Mouse (Mus musculus) midbrain, postnatal 0 days (tissue): ENCODE results near the gene Fcgr3. TPM values are rescaled to one million over a fixed set of nuclear protein-coding genes. Genes with fewer than 3 reads are reported as not detected.

Experiments
- ATAC-seq: fragments of 200-750 bp; cut with Nextera tagmentation; 2 replicates; pipeline ENCODE4 v1.8.0; 2017; ENCODE audit warnings: moderate number of reproducible peaks, mild to moderate bottlenecking, moderate TSS enrichment, moderate library complexity; ENCODE audit not compliant: low FRiP score
- DNase-seq: peaks from one replicate; pipeline ENCODE4 v3.0.0-alpha.2; 2015; ENCODE audit warnings: low spot score
- H3K27ac ChIP-seq: fragments of 300-500 bp; sonication (generic); 2 replicates; pipeline ENCODE4 v1.5.1; 2014; ENCODE audit warnings: low read depth, mild to moderate bottlenecking, low read length, mixed read lengths
- H3K27me3 ChIP-seq: fragments of 300-500 bp; sonication (generic); 2 replicates; pipeline ENCODE4 v1.6.1; 2014; ENCODE audit warnings: low read length, control low read depth, mixed read lengths; ENCODE audit not compliant: insufficient read depth
- H3K36me3 ChIP-seq: fragments of 300-500 bp; sonication (generic); 2 replicates; pipeline ENCODE4 v1.6.1; 2014; ENCODE audit warnings: low read length, control low read depth, mixed read lengths; ENCODE audit not compliant: insufficient read depth
- H3K4me1 ChIP-seq: fragments of 300-500 bp; sonication (generic); 2 replicates; pipeline ENCODE4 v1.6.1; 2014; ENCODE audit warnings: mild to moderate bottlenecking, control low read depth, antibody characterized with exemption, low read length, mixed read lengths; ENCODE audit not compliant: insufficient read depth
- H3K4me2 ChIP-seq: fragments of 300-500 bp; sonication (generic); 2 replicates; pipeline ENCODE4 v1.6.1; 2014; ENCODE audit warnings: low read depth, mild to moderate bottlenecking, low read length, mixed read lengths; ENCODE audit not compliant: poor library complexity, severe bottlenecking
- H3K4me3 ChIP-seq: fragments of 300-500 bp; sonication (generic); 2 replicates; pipeline ENCODE4 v1.5.1; 2014; ENCODE audit warnings: low read depth, mild to moderate bottlenecking, low read length, moderate library complexity
- H3K9ac ChIP-seq: fragments of 300-500 bp; sonication (generic); replicated peaks from 2 replicates; pipeline ENCODE4 v1.6.1; 2014; ENCODE audit warnings: mild to moderate bottlenecking, low read length, moderate library complexity, mixed read lengths; ENCODE audit not compliant: poor library complexity, severe bottlenecking
- H3K9me3 ChIP-seq: fragments of 300-500 bp; sonication (generic); 2 replicates; pipeline ENCODE4 v1.6.1; 2016; ENCODE audit warnings: low read length, control low read depth
- CTCF ChIP-seq: IDR thresholded peaks from 2 replicates; pipeline ENCODE4 v1.5.1; 2016; ENCODE audit warnings: antibody characterized with exemption, mild to moderate bottlenecking
- WGBS: fragments of 180-500 bp; shearing (Covaris S2); extraction: QIAGEN DNeasy Blood & Tissue Kit; methylation state at CpG from one replicate; pipeline ENCODE4 v1.1.7; 2014; 5-methylcytosine and 5-hydroxymethylcytosine counted together
- polyA plus RNA-seq: library from polyadenylated mRNA; unstranded; fragments of >200 nt; fragmentation: Nextera tagmentation; extraction: Ambion mirVana; gene quantifications from 2 replicates; pipeline ENCODE4 v1.2.1, GENCODE M21; 2015
- total RNA-seq: library from RNA; depleted of rRNA; stranded (reverse); fragments of >200 nt; gene quantifications from 2 replicates; pipeline ENCODE4 v1.2.3, GENCODE M21; 2014

The Fcgr3 gene
- total and polyA plus RNA-seq, 2 experiments from 2014 or later, result 14.2 to 19.8 TPM

DNA sequence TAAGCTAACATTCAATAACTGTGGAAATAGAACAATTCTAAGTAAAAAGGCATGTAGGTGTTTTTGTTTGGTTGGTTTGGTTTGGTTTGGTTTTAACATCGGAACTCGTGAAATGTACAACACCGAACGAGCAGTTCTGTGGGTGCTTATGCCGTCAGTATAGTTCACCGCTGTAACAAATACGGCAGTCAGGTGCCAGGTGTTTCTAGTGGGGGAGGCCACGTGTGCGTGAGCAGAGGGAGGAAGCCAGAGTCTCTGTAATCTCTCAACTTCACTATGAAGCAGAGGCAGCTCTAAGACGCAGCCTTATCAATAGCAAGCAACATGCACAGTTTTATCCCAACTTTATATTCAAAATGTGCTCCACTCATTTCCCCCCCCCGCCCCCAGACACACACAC is 29.1 kb downstream of the Fcgr3 start:
- ATAC-seq (no peak), DNase-seq (no peak)
- no peaks in the 10 kb centered on the region for H3K9me3 ChIP-seq
- H3K4me2 ChIP-seq, result peak overlapping the region; percentile 78
- no peak for TF ChIP-seq CTCF
- H3K27me3 ChIP-seq, result no peaks in the 10 kb centered on the region
- WGBS, result 55% methylated on average over 11 of the region's 11 CpGs
- H3K4me1 ChIP-seq, result no peaks in the 10 kb centered on the region; the same call in 1 of the 2 replicates
- no peak overlapping the region for H3K27ac ChIP-seq
- H3K36me3 ChIP-seq, result no peaks in the 10 kb centered on the region
- peak overlapping the region; percentile 59; the same call in 1 of the 2 replicates for H3K4me3 ChIP-seq
- H3K9ac ChIP-seq, result no peak overlapping the region

DNA sequence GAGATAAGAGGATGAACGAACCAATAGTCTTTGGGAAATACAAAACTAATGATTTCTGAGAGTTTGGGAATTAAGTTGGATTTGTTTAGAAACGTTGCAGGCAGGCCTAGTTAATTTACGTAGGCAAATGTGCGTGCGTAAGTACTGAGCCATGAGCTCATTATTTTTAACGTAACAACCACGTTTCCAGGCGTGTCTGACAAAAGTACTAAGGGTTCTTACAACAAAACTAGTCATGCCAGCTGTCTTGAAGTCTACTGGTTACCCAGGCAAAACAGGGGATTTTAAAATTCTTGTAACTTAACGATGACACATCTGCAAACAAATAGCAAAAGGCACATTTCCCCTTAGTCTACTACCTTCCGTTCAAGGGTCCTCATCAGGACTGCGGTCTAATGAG is 30.5 kb downstream of the Fcgr3 start:
- Histone ChIP-seq H3K36me3 (no peaks in the 10 kb centered on the region), H3K4me2 (peak overlapping the region; percentile 78), H3K4me3 (peak overlapping the region; percentile 59), H3K27ac (no peak overlapping the region), H3K9me3 (no peaks in the 10 kb centered on the region), H3K27me3 (no peaks in the 10 kb centered on the region), H3K4me1 (no peaks in the 10 kb centered on the region; the same call in 1 of the 2 replicates), H3K9ac (0 out of 2 replicates have a peak overlapping the region, but pooled peaks have one; percentile 13)
- TF ChIP-seq CTCF, result no peak
- no peak for ATAC-seq
- 4% methylated on average over 11 of the region's 11 CpGs for WGBS
- DNase-seq, result peak; percentile 56

DNA sequence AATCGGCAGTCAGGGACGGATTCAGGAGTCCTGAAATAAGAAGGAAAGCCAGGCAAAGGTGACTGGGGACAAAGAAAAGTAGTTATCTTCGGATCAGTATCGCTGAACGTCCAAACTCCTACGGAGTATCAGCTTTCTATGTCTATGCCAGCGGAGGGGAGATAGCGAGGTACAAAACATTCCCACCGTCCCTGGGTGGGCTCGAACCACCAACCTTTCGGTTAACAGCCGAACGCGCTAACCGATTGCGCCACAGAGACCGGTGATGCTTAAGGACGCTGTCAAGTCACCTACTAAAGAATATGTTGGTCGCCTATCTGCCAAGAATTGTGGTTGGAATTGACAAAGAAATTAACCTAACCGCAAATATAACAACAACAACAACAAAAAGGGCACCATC is 31.0 kb downstream of the Fcgr3 start:
- WGBS, result under 1% methylated on average over 20 of the region's 20 CpGs
- peak overlapping the region; percentile 52; the same call in 1 of the 2 replicates for H3K9ac ChIP-seq

DNA sequence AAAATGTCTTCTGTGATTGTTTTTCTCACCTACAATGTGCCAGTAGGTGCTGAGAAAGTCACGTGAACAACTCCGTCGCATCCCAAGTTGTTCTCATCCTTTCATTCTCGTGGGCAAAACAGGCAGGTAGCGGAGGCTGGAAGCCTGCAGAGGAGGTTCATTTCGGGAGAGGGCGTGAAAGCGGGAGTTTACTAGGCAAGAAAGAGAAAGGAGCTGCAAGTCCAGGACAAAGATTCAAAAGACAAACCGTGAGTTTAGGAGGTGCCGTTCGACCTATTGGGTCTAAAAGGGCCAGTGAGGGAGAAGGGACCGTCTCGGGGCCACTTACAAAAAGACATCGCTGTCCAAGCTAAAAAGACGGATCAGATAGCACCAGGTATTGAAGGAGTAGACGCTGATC is 31.5 kb downstream of the Fcgr3 start:
- WGBS, result under 1% methylated on average over 16 of the region's 16 CpGs
- H3K9me3 ChIP-seq, result no peaks in the 10 kb centered on the region
- no peaks in the 10 kb centered on the region for H3K36me3 ChIP-seq
- peak overlapping the region; percentile 78 for H3K4me2 ChIP-seq
- peak overlapping the region; percentile 52 for H3K9ac ChIP-seq
- peak; percentile 32 for DNase-seq
- H3K27me3 ChIP-seq, result no peaks in the 10 kb centered on the region
- peak; percentile 4; the same call in 1 of the 2 replicates for TF ChIP-seq CTCF
- no peaks in the 10 kb centered on the region; the same call in 1 of the 2 replicates for H3K4me1 ChIP-seq
- ATAC-seq, result no peak
- H3K4me3 ChIP-seq, result peak overlapping the region; percentile 59
- H3K27ac ChIP-seq, result no peak overlapping the region; the same call in 1 of the 2 replicates

More for the DNA sequence above, 31.0 kb downstream of the Fcgr3 start:
- no peaks in the 10 kb centered on the region for H3K36me3 ChIP-seq
- H3K27ac ChIP-seq, result no peak overlapping the region
- H3K4me3 ChIP-seq, result peak overlapping the region; percentile 59
- H3K4me1 ChIP-seq, result no peaks in the 10 kb centered on the region; the same call in 1 of the 2 replicates
- DNase-seq (peak; percentile 92), ATAC-seq (peak; percentile 79)
- H3K4me2 ChIP-seq, result peak overlapping the region; percentile 78
- no peaks in the 10 kb centered on the region for H3K9me3 ChIP-seq
- TF ChIP-seq CTCF, result no peak
- H3K27me3 ChIP-seq, result no peaks in the 10 kb centered on the region

DNA sequence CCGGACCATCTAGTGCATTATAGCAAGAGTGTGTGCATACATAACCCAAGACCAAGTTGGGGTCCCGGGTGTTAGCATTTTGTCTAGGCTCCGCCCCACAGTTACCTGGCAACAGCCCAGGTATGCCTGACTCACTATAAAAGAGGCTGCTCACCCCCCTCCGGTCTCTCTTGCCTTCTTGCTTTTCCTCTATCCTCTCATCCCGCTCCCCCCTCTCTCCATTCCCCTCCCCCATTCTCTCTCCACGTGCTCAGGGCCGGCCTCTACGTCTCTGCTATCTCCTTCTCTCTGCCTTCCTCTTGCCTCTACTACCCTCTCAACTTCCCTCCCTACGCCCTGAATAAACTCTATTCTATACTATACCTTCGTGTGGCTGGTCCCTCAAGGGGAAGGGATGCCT is 32.0 kb downstream of the Fcgr3 start:
- H3K9me3 ChIP-seq, result no peaks in the 10 kb centered on the region
- H3K4me3 ChIP-seq, result peak overlapping the region; percentile 59
- DNase-seq (peak; percentile 30), ATAC-seq (peak; percentile 42; the same call in 1 of the 2 replicates)
- H3K27ac ChIP-seq, result no peak overlapping the region; the same call in 1 of the 2 replicates
- peak overlapping the region; percentile 52 for H3K9ac ChIP-seq
- H3K4me2 ChIP-seq, result peak overlapping the region; percentile 78
- H3K27me3 ChIP-seq, result no peaks in the 10 kb centered on the region
- TF ChIP-seq CTCF, result no peak
- WGBS, result 7% methylated on average over 10 of the region's 10 CpGs
- H3K36me3 ChIP-seq, result no peaks in the 10 kb centered on the region
- no peaks in the 10 kb centered on the region; the same call in 1 of the 2 replicates for H3K4me1 ChIP-seq

DNA sequence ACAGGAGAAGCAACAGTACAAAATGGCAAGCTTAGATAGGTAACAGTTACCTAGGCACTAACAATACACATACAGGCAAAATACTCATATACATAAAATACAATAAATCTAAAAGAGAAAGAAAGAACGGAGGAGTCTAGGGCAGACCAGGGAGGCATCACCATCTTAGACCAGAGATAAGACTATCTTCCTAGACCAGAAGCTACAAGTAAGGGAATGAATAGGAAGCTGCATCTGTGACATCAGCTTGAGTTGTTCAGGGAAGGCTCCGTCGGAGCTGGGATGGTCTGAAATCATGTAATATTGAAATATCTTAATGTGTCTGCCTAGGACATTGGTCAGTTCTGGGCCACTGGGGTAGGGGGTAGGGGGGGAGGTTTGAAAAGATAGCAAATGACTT is 33.0 kb downstream of the Fcgr3 start:
- ATAC-seq (no peak), DNase-seq (no peak)
- no peaks in the 10 kb centered on the region for H3K27me3 ChIP-seq
- no peak overlapping the region for H3K4me2 ChIP-seq
- H3K27ac ChIP-seq, result no peak overlapping the region
- no peak overlapping the region for H3K4me3 ChIP-seq
- 90% methylated on average over 3 of the region's 3 CpGs for WGBS
- TF ChIP-seq CTCF, result no peak
- H3K4me1 ChIP-seq, result no peaks in the 10 kb centered on the region; the same call in 1 of the 2 replicates
- no peaks in the 10 kb centered on the region for H3K9me3 ChIP-seq
- no peak overlapping the region for H3K9ac ChIP-seq
- no peaks in the 10 kb centered on the region for H3K36me3 ChIP-seq
